Mouse (Mus musculus) thymus, postnatal 0 days (tissue): Measurements from ENCODE around the gene Cyb561d1. TPM values are rescaled to one million over a fixed set of nuclear protein-coding genes. Genes with fewer than 3 reads are reported as not detected.
A peak's percentile ranks its signal among the peaks of the same experiment; 100 is the strongest.
"Not testable (repeated sequence)": the region's sequence is repeated elsewhere in the genome, so short reads cannot be mapped to it uniquely, and the experiment has no call there.

Source experiments
- DNase-seq: peaks from one replicate; pipeline ENCODE4 v3.0.0-alpha.2; 2015; ENCODE audit warnings: low spot score
- polyA plus RNA-seq: library from polyadenylated mRNA; unstranded; fragments of >200 nt; fragmentation: Nextera tagmentation; extraction: Ambion mirVana; gene quantifications from 2 replicates; pipeline ENCODE4 v1.2.1, GENCODE M21; 2015

Gene Cyb561d1
- 7.5 and 9.1 TPM in 2 replicates for polyA plus RNA-seq

DNA sequence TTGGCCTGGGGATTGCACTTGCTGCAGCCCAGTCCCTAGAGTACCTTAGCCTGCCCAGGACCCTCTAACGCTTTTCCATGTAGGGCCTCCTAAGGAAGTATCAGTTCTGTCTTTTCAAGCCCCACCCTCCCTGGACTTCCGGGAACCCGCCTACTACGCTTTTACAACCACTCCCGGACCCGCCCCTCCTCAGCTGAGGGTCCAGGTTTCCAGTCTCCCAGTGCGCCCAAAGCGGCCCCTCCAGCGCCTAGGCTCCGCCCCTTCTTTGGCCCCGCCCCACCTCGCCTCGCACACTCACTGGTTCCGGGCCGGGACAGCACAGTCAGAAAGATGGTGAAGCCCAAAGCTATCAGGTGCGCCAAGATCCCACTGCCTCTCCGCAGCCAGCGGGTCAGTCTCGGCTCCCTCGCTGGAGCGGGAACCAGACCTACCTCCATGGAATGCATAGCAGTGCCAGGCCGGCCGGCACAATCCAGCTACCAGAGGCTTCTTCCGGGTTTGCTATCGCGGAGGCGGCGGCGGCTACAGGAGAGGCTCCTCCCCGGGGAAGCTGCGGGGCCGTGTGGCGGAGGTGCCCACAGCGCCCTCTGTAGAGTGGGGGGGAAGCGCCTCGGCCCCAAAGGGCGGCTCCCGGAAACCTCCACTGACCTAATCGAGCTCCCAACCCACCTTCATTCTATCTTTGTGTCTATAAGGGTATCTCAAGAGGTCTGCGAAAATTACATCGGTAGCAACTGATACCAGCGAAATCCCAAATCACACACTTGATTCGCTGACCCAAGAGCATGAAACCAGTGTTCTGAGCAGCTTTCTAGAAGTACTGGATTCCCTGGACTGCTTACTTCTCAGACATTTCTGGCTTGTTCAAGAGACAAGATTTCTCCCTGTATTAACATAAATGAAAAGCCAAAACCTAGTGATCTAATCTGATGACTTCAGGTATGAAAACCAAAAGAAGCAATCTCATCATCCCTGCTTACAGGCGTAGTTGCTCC, at the start of gene Cyb561d1:
Gene Cyb561d1, minus strand, starts transcription at position 884 of the 995 bp plus-strand sequence.
- peak; percentile 95 for DNase-seq

DNA sequence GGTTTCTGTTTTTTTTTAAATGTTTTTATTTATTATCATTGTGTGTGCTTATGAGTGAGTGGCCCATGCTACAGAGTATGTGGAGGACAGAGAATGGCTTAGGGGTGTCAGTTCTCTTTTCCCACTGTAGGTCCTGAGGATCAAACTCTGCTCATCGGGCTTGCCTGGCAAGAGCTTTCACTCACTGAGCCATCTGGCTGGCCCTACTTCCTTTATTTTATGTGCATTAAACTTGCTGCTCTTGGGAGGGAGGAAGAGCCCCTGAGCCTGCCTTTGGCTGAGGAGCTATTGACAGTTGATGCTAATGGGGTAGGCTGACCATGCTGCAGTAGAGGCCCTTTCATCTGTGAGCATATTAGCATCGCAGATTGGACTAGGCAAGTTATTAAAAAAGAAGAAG, 45.8 kb upstream of the Cyb561d1 start:
- no peak for DNase-seq

- no peak for DNase-seq
Observed at GRCm38 (mm10) chr3:108241243-108241839, 40.3 kb upstream of the Cyb561d1 start.

DNA sequence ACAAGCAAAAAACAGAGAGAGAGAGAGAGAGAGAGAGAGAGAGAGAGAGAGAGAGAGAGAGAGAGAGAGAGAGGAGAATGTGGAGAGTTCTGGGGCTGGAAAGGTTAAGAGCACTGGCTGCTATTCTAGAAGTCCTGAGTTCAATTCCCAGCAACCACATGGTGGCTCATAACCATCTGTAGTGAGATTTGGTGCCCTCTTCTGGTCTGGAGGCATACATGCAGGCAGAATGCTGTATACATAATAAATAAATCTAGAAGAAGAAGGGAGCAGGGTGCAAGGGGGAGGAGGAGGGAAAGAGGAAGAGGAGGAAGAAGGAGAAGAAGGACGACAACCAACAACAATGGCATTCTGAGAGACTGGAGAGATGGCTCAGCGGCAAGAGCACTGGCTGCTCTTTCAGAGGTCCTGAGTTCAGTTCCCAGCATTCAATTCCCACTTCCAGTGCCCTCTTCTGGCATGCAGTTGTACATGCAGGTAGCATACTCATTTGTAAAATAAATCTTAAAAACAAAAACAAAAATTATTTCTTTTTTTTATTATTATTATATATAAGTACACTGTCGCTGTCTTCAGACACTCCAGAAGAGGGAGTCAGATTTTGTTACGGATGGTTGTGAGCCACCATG, 36.6 kb upstream of the Cyb561d1 start:
- not testable (repeated sequence) for DNase-seq

DNA sequence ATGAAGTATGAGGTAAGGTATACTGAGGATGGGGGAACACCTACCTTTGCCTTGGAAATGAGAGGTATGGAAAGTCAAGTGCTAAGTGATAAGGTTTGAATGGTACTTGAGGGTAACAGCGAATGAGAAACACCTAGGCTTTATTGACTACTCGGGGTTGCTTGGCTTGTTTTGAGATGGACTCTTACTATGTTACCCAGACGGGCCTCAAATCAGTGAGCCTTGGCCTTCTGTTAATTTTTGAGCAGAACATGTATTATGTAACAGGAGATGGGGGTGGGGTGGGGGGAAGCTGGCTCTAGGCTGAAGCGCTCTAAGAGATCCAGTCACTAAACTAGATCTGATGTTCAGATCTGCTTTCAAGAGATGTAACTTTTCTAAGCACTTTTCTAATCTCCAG, 30.6 kb upstream of the Cyb561d1 start:
- DNase-seq: no peak

DNA sequence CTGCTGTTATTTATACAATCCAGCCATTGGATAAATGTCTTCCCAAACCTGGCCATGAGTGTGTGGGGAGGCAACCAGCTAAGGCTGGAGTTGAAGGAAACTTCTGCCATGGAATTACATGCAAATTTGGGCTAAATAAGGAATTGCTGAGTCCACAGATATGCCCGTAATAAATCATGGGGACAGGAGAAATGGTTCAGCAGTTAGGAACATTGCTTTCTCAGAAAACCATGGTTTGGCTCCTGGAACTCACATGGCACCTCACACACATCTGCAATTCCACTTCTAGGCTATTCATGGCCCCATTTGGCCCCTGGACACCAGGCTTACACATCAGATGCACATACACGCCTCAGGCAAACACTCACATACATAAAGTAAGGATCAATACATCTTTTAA, 26.5 kb upstream of the Cyb561d1 start:
- no peak for DNase-seq

DNA sequence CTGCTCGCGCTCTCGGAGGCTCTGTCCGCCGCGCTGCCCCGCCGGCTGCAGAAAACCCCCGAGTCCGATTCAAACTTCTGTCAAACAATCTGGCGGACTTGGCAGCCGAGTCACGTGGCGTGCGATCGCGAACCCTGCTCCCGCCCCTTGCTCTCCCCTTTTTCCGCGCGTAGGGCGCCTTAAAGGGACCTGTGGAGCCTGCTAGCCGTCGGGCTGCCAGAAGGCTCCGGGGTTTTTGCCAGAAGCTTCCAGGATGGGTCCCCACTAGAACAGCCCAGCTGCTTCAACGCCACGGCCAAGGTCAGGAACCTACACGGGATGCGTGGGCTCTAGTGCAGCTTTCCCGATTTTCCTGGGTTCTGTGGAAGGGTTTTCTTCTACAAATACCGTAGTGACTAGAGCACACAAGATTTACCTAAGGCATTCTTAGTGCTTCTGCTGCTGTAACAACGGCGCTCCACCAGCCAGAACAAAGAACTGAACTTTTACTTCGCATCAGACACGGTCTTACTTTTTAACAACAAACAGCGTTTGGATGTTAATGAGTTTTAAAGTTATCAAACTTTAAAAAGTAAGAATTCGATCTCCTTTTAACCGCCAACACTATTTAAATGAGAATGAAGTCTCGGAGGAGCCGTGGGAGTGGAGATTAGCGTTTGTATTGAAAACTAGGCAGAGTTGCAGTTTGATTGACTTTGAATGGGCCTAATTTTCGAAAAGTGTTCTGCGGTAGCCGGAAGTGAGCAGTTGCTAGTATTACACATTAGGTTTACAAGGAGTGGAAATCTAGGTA, 25.7 kb upstream of the Cyb561d1 start, which contains the start of gene Sypl2:
Gene Sypl2, minus strand, starts transcription at position 91 of the 793 bp plus-strand sequence.
- DNase-seq: peak; percentile 13

- DNase-seq: no peak
Observed at GRCm38 (mm10) chr3:108225711-108226557, 24.9 kb upstream of the Cyb561d1 start.

GRCm38 (mm10) chr3:108220661-108221060, 19.6 kb upstream of the Cyb561d1 start:
- no peak for DNase-seq

- no peak for DNase-seq
Observed at GRCm38 (mm10) chr3:108214734-108215133, 13.7 kb upstream of the Cyb561d1 start.

- DNase-seq: no peak
Observed at GRCm38 (mm10) chr3:108212406-108212805, 11.4 kb upstream of the Cyb561d1 start.

DNA sequence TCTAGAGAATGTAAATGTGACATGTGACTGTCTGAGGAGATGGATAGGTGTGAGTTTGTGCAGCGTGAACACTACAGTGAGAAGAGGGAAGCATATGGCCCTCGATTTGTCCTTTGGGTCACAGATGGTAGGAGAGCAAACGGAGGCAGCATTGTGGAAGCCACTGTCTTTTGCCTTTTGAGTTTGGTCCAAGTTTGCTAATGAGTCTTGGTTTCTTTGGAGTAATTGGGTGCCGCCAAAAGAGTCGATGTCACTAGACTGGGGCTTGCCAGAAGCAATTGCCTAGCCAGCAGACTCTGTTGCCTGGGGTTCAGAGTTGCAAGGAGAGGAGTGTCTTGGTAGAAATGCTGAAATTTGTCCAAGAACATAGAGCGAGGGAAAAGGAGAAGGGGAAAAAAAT, 10.8 kb upstream of the Cyb561d1 start:
- DNase-seq: no peak

DNA sequence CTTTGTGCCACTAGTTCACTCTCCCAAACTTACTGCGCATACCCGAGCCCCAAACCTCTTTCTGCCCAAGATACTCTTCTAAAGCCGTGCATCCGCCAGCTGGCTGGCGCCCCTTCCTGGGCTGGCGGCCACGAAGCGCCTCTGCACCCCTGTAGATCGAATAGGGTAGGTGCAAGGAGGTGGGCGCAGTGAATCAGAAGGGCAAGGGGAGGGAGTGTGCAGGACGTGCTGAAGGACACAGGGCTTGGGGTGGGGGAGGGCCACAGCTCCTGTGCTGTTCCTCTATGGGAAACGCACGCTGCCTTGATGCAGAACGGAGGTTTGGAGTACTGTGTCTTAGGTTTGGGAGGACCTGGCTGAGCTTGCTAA, 9.7 kb upstream of the Cyb561d1 start, which contains the start of gene Atxn7l2:
Gene Atxn7l2, minus strand, starts transcription at position 164 of the 369 bp plus-strand sequence.
- DNase-seq: no peak

- peak; percentile 97 for DNase-seq
Observed at GRCm38 (mm10) chr3:108209946-108210770, 9.1 kb upstream of the Cyb561d1 start.

GRCm38 (mm10) chr3:108209536-108209935, 8.5 kb upstream of the Cyb561d1 start:
- DNase-seq: no peak

- no peak for DNase-seq
Observed at GRCm38 (mm10) chr3:108209001-108209400, 8.0 kb upstream of the Cyb561d1 start.

DNA sequence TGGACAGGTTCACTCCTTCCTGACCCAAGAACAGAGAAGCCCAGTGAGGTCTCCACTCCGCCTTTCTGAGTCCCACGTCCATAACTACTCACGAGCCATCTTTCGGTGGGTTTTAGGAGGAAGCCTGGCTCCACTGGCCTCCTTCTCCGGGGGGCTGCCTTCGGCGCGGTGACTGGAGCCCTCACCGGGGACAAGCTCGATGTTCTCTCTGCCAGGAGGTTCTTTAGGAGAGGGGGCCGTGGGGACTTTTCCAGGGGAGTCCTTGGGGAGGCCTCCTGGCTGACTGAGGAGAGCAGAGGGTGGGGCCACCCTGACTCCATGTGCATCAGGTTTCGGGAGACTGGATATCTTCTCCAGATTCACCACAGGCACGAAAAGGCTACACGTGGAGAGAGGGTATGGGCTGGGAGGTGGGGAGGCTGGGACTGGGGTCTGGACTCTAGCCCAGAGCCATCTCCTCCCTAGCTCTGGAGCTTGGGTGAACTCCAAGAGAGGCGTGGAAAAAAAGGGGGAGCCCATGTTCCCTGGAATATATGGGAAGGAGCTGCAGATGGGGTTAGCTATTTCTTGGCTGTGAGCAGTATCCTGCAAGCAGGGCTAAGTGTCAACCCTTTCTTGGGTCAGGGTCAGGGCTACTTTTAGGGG, 5.8 kb upstream of the Cyb561d1 start:
- DNase-seq: no peak

- DNase-seq: no peak
Observed at GRCm38 (mm10) chr3:108205601-108206000, 4.6 kb upstream of the Cyb561d1 start.

DNA sequence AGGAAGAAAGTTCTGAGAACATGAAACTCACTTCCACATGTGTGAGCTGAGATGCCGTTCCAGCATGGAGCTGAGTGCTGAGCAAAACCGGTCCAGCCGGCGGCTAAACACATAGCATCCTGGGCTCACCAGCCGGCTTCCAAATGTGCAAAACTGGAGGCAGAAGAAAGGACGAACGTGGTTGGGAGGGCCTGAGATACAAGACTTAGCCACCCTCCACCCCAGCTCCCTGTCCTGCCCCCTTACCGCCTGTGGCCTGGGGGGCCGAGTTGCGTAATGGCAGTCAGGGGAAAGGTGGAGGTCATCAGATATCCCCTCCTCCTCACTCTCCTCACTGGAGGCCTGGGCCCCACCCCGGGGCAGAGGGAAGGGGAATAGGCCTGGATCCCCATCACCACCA, 3.5 kb upstream of the Cyb561d1 start:
- no peak for DNase-seq
